Mouse (Mus musculus) heart, adult 8-10 months (tissue): Measurements from ENCODE around the gene Micall1. TPM values are rescaled to one million over a fixed set of nuclear protein-coding genes. Genes with fewer than 3 reads are reported as not detected.

Experiments
- DNase-seq: peaks from one replicate; pipeline ENCODE4 v3.0.0; 2022; ENCODE audit warnings: low spot score
- total RNA-seq, 4 experiments: library from RNA; stranded (reverse); gene quantifications; 2 replicates each; pipeline ENCODE4 v1.2.4; 2022

Gene Micall1
- total RNA-seq, 4 experiments from 2014 or later, result 41.2 to 42.2 (median 41.5) TPM

GRCm38 (mm10) chr15:79097135-79097534 lies 11.6 kb upstream of the Micall1 start:
- no peak for DNase-seq

- peak; percentile 75 for DNase-seq
These were observed 11.1 kb upstream of the Micall1 start for GRCm38 (mm10) chr15:79097611-79098025.

- no peak for DNase-seq
These were observed 10.5 kb upstream of the Micall1 start for GRCm38 (mm10) chr15:79098220-79098619.

GRCm38 (mm10) chr15:79098868-79099267 lies 9.8 kb upstream of the Micall1 start:
- peak; percentile 62 for DNase-seq

- DNase-seq, result peak; percentile 36
These were observed 9.2 kb upstream of the Micall1 start for GRCm38 (mm10) chr15:79099456-79099855.

- DNase-seq, result no peak
These were observed 8.3 kb upstream of the Micall1 start for GRCm38 (mm10) chr15:79100391-79100790.

- DNase-seq, result no peak
These were observed 7.2 kb upstream of the Micall1 start for GRCm38 (mm10) chr15:79101531-79101930.

GRCm38 (mm10) chr15:79103264-79103663 lies 5.4 kb upstream of the Micall1 start:
- DNase-seq, result no peak

- no peak for DNase-seq
These were observed 2.9 kb upstream of the Micall1 start for GRCm38 (mm10) chr15:79105804-79106203.

GRCm38 (mm10) chr15:79107966-79108365 lies 732 bp upstream of the Micall1 start:
- DNase-seq, result no peak

- DNase-seq, result no peak
These were observed 730 bp downstream of the Micall1 start for GRCm38 (mm10) chr15:79109321-79109934.

GRCm38 (mm10) chr15:79110031-79110430 lies 1.3 kb downstream of the Micall1 start:
- no peak for DNase-seq

GRCm38 (mm10) chr15:79110528-79110927 lies 1.8 kb downstream of the Micall1 start:
- no peak for DNase-seq

- no peak for DNase-seq
These were observed 3.1 kb downstream of the Micall1 start for GRCm38 (mm10) chr15:79111774-79112173.

GRCm38 (mm10) chr15:79115276-79115675 lies 6.6 kb downstream of the Micall1 start:
- no peak for DNase-seq

- DNase-seq, result no peak
These were observed 10.8 kb downstream of the Micall1 start for GRCm38 (mm10) chr15:79119491-79119890.

- DNase-seq, result no peak
These were observed 13.4 kb downstream of the Micall1 start for GRCm38 (mm10) chr15:79122119-79122518.

GRCm38 (mm10) chr15:79122546-79122945 lies 13.8 kb downstream of the Micall1 start:
- no peak for DNase-seq

- DNase-seq, result peak; percentile 74
These were observed 15.1 kb downstream of the Micall1 start for GRCm38 (mm10) chr15:79123751-79124150.

GRCm38 (mm10) chr15:79124331-79124875 lies 15.7 kb downstream of the Micall1 start:
- no peak for DNase-seq

- DNase-seq, result no peak
These were observed 17.7 kb downstream of the Micall1 start for GRCm38 (mm10) chr15:79126217-79126932.

GRCm38 (mm10) chr15:79127101-79127500 lies 18.4 kb downstream of the Micall1 start:
- no peak for DNase-seq

GRCm38 (mm10) chr15:79128208-79128607 lies 19.5 kb downstream of the Micall1 start:
- no peak for DNase-seq
